Mouse (Mus musculus): Measurements from ENCODE around the gene Dnm3. TPM values are rescaled to one million over a fixed set of nuclear protein-coding genes. Genes with fewer than 3 reads are reported as not detected.

The Dnm3 gene
- polyA plus RNA-seq, 1 experiment from 2014 or later = 11.3 TPM

MicroRNA genes within 50 kb of the gene (microRNA counts, 519-probe panel; counts per million panel counts)
- microRNA mmu-miR-199a-3p (6,873 counts per million, percentile 99 among the panel's probes with 10 or more counts), microRNA mmu-miR-199a-5p (6,891 counts per million, percentile 99 among the panel's probes with 10 or more counts), microRNA mmu-miR-214 (5,092 counts per million, percentile 87 among the panel's probes with 10 or more counts)

Small RNA genes lying within 50 kb of the gene (microRNA-seq; reads per million reads assigned to microRNA genes)
- gene Mir199a-2 (ENCODE audit: borderline number of aligned reads) = 260 reads per million, percentile 56 among the genes with 10 or more reads in this experiment
- gene Mir214 (ENCODE audit: borderline number of aligned reads) = 34,351 reads per million, percentile 99 among the genes with 10 or more reads in this experiment

Other genes starting within 250 kb of the Dnm3 start
- 13.7 and 14.6 TPM in 2 replicates for gene Mettl13, start 70.5 kb upstream of the Dnm3 start, polyA plus RNA-seq (2014; fragmentation: Nextera tagmentation; extraction: Ambion mirVana)
- gene Vamp4, start 92.5 kb upstream of the Dnm3 start, polyA plus RNA-seq (2014; fragmentation: Nextera tagmentation; extraction: Ambion mirVana) = 73.0 and 82.1 TPM in 2 replicates
- 0.10 TPM in 1 of 2 replicates, not detected in the other for gene Myoc, start 161.1 kb upstream of the Dnm3 start, polyA plus RNA-seq (2014; fragmentation: Nextera tagmentation; extraction: Ambion mirVana)
- not detected in 2 replicates for gene Myocos, start 180.2 kb upstream of the Dnm3 start, polyA plus RNA-seq (2014; fragmentation: Nextera tagmentation; extraction: Ambion mirVana)